Mouse (Mus musculus): ENCODE results near the gene Rnf213.

GRCm38 (mm10) chr11:119431516-119431915 is 38.6 kb downstream of the Rnf213 start:
- TF ChIP-seq CTCF (IDR thresholded peaks at IDR 0.05; ENCODE audit: low read depth) (no peak), EP300 (IDR thresholded peaks at IDR 0.05; ENCODE audit: low read depth) (no peak)
